Mouse (Mus musculus): Measurements from ENCODE around the gene Lrrk1. TPM values are rescaled to one million over a fixed set of nuclear protein-coding genes. Genes with fewer than 3 reads are reported as not detected.

Lrrk1 gene
- polyA plus RNA-seq, 1 experiment from 2014 or later = 3.7 TPM

DNA sequence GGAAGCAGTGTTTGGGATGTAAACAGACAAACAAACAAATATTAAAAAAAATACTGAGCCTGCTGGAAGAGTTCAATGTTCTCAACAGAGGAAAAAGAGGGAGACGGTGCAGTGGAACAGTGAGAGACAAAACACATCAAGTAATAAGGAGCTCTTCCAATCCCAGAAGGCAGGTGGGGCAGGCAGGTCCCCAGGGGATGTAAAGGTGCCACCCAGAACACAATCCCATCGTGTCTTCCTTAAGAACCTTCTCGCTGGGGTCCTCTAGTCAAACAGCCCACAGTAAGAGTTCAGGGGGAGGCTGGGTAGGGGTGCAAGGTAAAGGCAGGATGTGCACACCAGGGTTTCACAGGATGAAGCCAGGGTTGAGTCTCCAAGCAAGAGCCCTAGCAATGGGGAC is 14.8 kb downstream of the Lrrk1 start:
- Histone ChIP-seq H3K27me3 (no peaks in the 10 kb centered on the region), H3K9ac (no peak overlapping the region), H3K4me2 (no peak overlapping the region), H3K4me1 (no peaks in the 10 kb centered on the region; the same call in 1 of the 2 replicates), H3K36me3 (replicated peaks) (no peaks in the 10 kb centered on the region), H3K9me3 (no peaks in the 10 kb centered on the region), H3K4me3 (replicated peaks) (no peak overlapping the region), H3K27ac (no peak overlapping the region)
- WGBS = 84% methylated on average over 3 of the region's 3 CpGs
- no peak for ATAC-seq (ENCODE audit: low FRiP score)

- no peak overlapping the region for H3K27ac ChIP-seq
- no peak for ATAC-seq (ENCODE audit: low FRiP score)
- no peak overlapping the region for H3K4me3 ChIP-seq (replicated peaks)
- no peaks in the 10 kb centered on the region for H3K4me1 ChIP-seq
- no peaks in the 10 kb centered on the region for H3K9me3 ChIP-seq
- no peaks in the 10 kb centered on the region for H3K36me3 ChIP-seq (replicated peaks)
- no peaks in the 10 kb centered on the region for H3K27me3 ChIP-seq
- H3K9ac ChIP-seq = no peak overlapping the region
- 86% methylated on average over 6 of the region's 6 CpGs for WGBS
- no peak overlapping the region for H3K4me2 ChIP-seq
Measured at GRCm38 (mm10) chr7:66370970-66371369, 17.2 kb downstream of the Lrrk1 start.

DNA sequence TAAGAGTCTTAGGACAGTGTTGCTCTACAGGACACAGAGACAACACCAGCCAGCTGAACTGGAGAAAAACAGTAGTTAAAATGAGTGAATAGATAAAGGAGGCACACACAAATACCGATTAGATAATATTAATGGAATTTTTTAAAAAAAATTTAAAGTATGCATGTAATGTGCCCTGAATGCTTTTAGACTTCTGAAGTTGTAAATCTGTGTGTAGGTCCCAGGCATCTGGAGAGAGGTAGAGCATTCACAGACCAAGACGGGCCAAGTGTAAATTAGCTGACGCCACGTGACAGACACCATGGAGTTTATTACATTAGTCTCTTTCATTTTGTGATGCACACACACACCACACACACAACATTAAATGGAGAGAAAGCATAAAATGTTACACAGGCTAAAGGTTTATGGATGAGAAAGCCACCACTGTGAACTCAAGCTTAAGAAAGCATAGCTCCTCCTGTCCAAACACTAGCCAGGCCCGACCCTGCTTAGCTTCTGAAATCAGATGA is 18.2 kb downstream of the Lrrk1 start:
- Histone ChIP-seq H3K9ac (no peak overlapping the region), H3K4me1 (no peaks in the 10 kb centered on the region), H3K27ac (no peak overlapping the region), H3K4me3 (replicated peaks) (no peak overlapping the region), H3K4me2 (no peak overlapping the region), H3K27me3 (no peaks in the 10 kb centered on the region), H3K9me3 (no peaks in the 10 kb centered on the region), H3K36me3 (replicated peaks) (no peaks in the 10 kb centered on the region)
- WGBS = 84% methylated on average over 5 of the region's 5 CpGs
- ATAC-seq (ENCODE audit: low FRiP score) = no peak

DNA sequence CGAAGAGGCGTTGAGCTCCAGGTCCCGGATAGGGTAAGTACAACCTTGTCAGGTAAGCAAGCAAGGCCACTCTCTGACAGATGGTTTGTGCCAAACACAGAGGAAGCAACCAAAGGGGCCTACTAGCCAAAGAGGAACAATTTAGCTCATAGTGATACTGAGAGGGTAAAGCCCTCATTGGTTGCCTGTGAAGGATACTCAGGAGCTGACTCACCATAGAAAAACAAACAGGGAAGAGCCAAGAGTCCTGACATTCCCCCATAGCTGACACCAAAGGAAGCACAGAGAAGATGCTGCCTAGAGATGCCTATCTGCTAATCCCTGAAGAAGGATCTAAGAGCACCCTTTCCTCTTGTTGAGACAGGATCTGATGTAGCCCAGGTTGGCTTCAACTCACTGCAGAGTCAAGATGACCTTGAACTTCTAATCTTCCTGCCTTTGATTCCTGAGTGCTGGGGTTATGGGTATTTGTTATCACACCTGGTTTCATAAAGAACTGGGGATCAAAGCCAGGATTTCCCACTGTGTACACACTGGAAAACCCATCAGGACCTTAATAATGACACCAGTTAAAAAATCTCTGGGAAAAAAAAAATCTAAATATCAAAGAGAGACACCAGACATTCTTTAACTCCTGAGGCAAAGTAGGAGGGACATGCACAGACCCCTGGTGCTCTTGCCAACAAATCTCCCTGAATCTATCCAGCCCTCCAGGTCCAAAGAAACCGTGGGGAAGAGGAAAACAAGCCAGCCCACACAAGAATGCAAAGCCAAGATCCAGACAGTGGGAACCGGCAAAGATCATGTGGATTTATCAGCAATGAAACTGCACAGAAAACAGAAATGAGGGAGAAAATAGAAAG is 18.8 kb downstream of the Lrrk1 start:
- 76% methylated on average over 5 of the region's 5 CpGs for WGBS

DNA sequence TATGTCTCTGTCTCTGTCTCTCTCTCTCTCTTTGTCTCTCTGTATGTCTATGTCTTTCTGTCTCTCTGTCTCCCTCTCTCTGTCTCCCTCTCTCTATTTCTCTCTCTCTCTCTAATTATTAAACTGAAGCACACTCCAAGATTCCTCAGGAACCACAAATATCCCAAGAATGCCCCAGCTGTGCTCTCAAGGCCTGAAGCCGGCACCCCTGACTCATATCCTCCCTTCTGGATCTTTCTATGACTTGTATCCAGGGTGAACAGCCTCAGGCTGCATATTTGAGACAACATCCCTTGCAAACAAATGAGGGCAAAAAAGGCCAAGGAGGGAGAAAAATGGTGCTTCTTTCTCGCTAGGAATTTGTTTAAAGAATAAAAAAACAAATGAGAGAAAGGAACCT is 22.2 kb downstream of the Lrrk1 start, which contains the start of gene Gm10974:
Gene Gm10974, plus strand, starts transcription at position 2 of the 400 bp plus-strand sequence.
- H3K4me3 ChIP-seq (replicated peaks) = no peak within 1 kb of the TSS
- 64% methylated on average over 2 of the region's 2 CpGs for WGBS
- no peaks in the 10 kb centered on the region; the same call in 1 of the 2 replicates for H3K9me3 ChIP-seq
- H3K36me3 ChIP-seq (replicated peaks) = no peaks in the 10 kb centered on the region
- no peak within 1 kb of the TSS for H3K27ac ChIP-seq
- no peak within 1 kb of the TSS for H3K9ac ChIP-seq
- no peaks in the 10 kb centered on the region for H3K4me1 ChIP-seq
- H3K27me3 ChIP-seq = no peaks in the 10 kb centered on the region
- no peak for ATAC-seq (ENCODE audit: low FRiP score)
- H3K4me2 ChIP-seq = no peak within 1 kb of the TSS

More for the DNA sequence above, 18.8 kb downstream of the Lrrk1 start:
- Histone ChIP-seq H3K9ac (no peak overlapping the region), H3K9me3 (no peaks in the 10 kb centered on the region), H3K4me1 (no peaks in the 10 kb centered on the region), H3K27me3 (no peaks in the 10 kb centered on the region), H3K4me2 (no peak overlapping the region), H3K27ac (no peak overlapping the region), H3K4me3 (replicated peaks) (no peak overlapping the region), H3K36me3 (replicated peaks) (no peaks in the 10 kb centered on the region)
- no peak for ATAC-seq (ENCODE audit: low FRiP score)

DNA sequence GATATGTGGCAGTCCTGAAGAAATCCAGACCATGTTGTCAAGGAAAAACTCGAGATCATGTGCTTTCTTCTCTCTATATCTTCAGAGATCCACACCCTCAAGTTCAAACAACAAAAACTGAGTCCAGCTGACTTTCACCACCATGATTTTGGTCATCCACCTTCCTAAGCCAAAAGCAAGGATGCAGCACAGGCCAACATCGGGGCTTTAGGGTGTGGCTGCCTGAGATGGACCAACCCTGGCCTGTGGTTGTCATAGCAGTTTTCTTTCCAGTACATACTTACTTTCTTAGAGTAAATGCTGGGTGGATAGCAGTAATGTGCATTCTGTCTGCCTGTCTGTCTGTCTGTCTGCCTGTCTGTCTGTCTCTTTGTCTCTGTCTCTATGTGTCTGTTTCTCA is 22.7 kb downstream of the Lrrk1 start:
- no peaks in the 10 kb centered on the region; the same call in 1 of the 2 replicates for H3K9me3 ChIP-seq
- 78% methylated on average over 2 of the region's 2 CpGs for WGBS

GRCm38 (mm10) chr7:66364491-66364890 is 23.7 kb downstream of the Lrrk1 start:
- no peaks in the 10 kb centered on the region for H3K4me1 ChIP-seq
- no peak for ATAC-seq (ENCODE audit: low FRiP score)
- WGBS = 93% methylated on average over 11 of the region's 11 CpGs

More for the DNA sequence above, 22.7 kb downstream of the Lrrk1 start:
- no peak overlapping the region for H3K27ac ChIP-seq
- H3K27me3 ChIP-seq = no peaks in the 10 kb centered on the region
- no peak overlapping the region for H3K9ac ChIP-seq
- no peaks in the 10 kb centered on the region for H3K4me1 ChIP-seq
- no peak overlapping the region for H3K4me3 ChIP-seq (replicated peaks)
- no peaks in the 10 kb centered on the region for H3K36me3 ChIP-seq (replicated peaks)
- H3K4me2 ChIP-seq = no peak overlapping the region
- no peak for ATAC-seq (ENCODE audit: low FRiP score)

DNA sequence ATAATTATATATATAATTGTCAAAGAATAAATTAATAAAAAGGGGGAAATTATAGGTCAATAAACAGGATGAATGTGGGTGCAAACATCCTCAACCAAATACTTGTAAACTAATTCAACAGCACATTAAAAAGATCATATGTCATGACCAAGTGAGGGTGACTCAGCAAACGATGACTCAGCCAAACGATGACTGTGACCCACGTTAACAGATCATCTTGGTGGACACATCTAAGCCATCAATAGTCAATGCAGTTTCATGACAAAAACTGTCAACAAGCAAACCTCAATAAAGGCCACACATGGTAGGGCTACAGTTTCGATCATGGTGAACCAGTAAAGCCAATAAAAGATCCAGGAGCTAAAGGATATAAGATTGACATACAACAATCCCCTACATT is 29.1 kb downstream of the Lrrk1 start:
- 82% methylated on average over 4 of the region's 4 CpGs for WGBS
- no peaks in the 10 kb centered on the region for H3K4me1 ChIP-seq
- H3K9me3 ChIP-seq = no peaks in the 10 kb centered on the region; the same call in 1 of the 2 replicates
- no peak overlapping the region for H3K4me3 ChIP-seq (replicated peaks)
- ATAC-seq (ENCODE audit: low FRiP score) = no peak
- H3K27ac ChIP-seq = no peak overlapping the region
- H3K4me2 ChIP-seq = no peak overlapping the region
- H3K36me3 ChIP-seq (replicated peaks) = no peaks in the 10 kb centered on the region
- no peak overlapping the region for H3K9ac ChIP-seq
- H3K27me3 ChIP-seq = no peaks in the 10 kb centered on the region

More at GRCm38 (mm10) chr7:66364491-66364890, 23.7 kb downstream of the Lrrk1 start:
- H3K9ac ChIP-seq = no peak overlapping the region
- no peaks in the 10 kb centered on the region for H3K36me3 ChIP-seq (replicated peaks)
- no peak overlapping the region for H3K4me2 ChIP-seq
- no peak overlapping the region for H3K4me3 ChIP-seq (replicated peaks)
- no peaks in the 10 kb centered on the region; the same call in 1 of the 2 replicates for H3K9me3 ChIP-seq
- no peak overlapping the region for H3K27ac ChIP-seq
- no peaks in the 10 kb centered on the region for H3K27me3 ChIP-seq

DNA sequence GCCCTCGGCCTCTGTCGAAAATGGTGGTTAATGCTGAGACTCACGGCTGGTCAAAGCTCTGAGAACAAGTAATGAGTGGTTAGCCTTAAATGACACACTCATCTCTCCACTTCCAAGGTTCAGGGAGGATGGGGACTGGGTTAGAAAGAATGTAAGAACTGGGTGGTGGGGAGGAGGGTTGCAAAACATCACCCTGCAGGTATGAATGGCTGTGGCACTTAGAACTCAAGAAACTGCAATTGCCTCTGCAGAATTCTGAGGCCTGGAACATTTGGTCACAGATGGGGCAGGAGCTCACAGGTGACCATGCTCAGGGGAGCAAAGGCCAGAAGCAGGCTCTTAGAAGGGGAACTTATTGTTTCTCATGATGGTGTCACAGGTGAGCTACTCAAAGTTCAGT is 29.7 kb downstream of the Lrrk1 start:
- H3K4me1 ChIP-seq = no peaks in the 10 kb centered on the region
- no peak overlapping the region for H3K27ac ChIP-seq
- no peak overlapping the region for H3K9ac ChIP-seq
- H3K9me3 ChIP-seq = no peaks in the 10 kb centered on the region; the same call in 1 of the 2 replicates
- H3K27me3 ChIP-seq = no peaks in the 10 kb centered on the region
- 89% methylated on average over 3 of the region's 3 CpGs for WGBS
- ATAC-seq (ENCODE audit: low FRiP score) = no peak
- H3K4me3 ChIP-seq (replicated peaks) = no peak overlapping the region
- H3K4me2 ChIP-seq = no peak overlapping the region
- H3K36me3 ChIP-seq (replicated peaks) = no peaks in the 10 kb centered on the region

GRCm38 (mm10) chr7:66355791-66356522 is 32.2 kb downstream of the Lrrk1 start:
- WGBS = 89% methylated on average over 8 of the region's 8 CpGs

GRCm38 (mm10) chr7:66354911-66355310 is 33.2 kb downstream of the Lrrk1 start:
- ATAC-seq (ENCODE audit: low FRiP score) = no peak
- Histone ChIP-seq H3K9ac (no peak overlapping the region), H3K4me3 (replicated peaks) (no peak overlapping the region), H3K4me2 (no peak overlapping the region), H3K4me1 (no peaks in the 10 kb centered on the region), H3K9me3 (no peaks in the 10 kb centered on the region), H3K27me3 (no peaks in the 10 kb centered on the region), H3K27ac (no peak overlapping the region), H3K36me3 (replicated peaks) (no peaks in the 10 kb centered on the region)
- 68% methylated on average over 3 of the region's 3 CpGs for WGBS

More at GRCm38 (mm10) chr7:66355791-66356522, 32.2 kb downstream of the Lrrk1 start:
- H3K27ac ChIP-seq = no peak overlapping the region
- no peaks in the 10 kb centered on the region for H3K27me3 ChIP-seq
- no peak overlapping the region for H3K4me3 ChIP-seq (replicated peaks)
- H3K9me3 ChIP-seq = no peaks in the 10 kb centered on the region
- H3K4me2 ChIP-seq = no peak overlapping the region
- H3K9ac ChIP-seq = no peak overlapping the region
- no peak for ATAC-seq (ENCODE audit: low FRiP score)
- H3K36me3 ChIP-seq (replicated peaks) = no peaks in the 10 kb centered on the region
- no peaks in the 10 kb centered on the region for H3K4me1 ChIP-seq

GRCm38 (mm10) chr7:66351074-66351473 is 37.1 kb downstream of the Lrrk1 start:
- H3K27ac ChIP-seq = no peak overlapping the region
- no peaks in the 10 kb centered on the region for H3K9me3 ChIP-seq
- peaks cover 10% of the 10 kb centered on the region for H3K4me1 ChIP-seq
- no peak overlapping the region for H3K9ac ChIP-seq
- no peak overlapping the region for H3K4me2 ChIP-seq
- no peaks in the 10 kb centered on the region for H3K36me3 ChIP-seq (replicated peaks)
- 88% methylated on average over 4 of the region's 4 CpGs for WGBS
- H3K27me3 ChIP-seq = no peaks in the 10 kb centered on the region
- no peak for ATAC-seq (ENCODE audit: low FRiP score)
- H3K4me3 ChIP-seq (replicated peaks) = no peak overlapping the region

Measured in forebrain, embryonic 12.5 days (tissue).